Mouse (Mus musculus) heart, adult 2 months (tissue): Measurements from ENCODE around the gene Foxn3.

Experiments used
- CTCF ChIP-seq: fragments of 200-600 bp; IDR thresholded peaks from 2 replicates; pipeline ENCODE4 v1.8.1; 2022; ENCODE audit warnings: antibody characterized with exemption, mild to moderate bottlenecking, moderate library complexity
- POLR2A ChIP-seq: fragments of 200-500 bp; IDR thresholded peaks from 2 replicates; pipeline ENCODE4 v1.6.1; 2011; ENCODE audit warnings: mild to moderate bottlenecking, low read depth, low read length, control low read depth; ENCODE audit not compliant: insufficient read depth

DNA sequence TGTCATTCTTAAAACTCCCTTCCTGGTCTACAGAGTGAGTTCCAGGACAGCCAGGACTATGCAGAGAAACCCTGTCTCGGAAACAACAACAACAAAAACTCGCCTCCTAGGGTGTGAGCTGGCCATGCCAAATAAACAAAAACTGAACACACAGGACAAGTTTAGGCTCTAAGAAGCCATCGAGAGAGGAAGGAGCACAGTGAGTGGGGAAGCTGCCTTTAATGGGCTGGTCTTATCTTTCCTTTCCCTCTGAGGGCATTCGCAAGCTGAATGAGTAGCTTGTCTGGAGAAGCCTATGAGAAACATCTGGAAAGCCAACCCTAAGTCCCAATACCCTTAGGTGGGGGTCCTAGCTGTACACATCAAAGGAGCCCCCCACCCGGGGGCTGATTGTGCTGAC lies 168.7 kb downstream of the Foxn3 start:
- no peak for TF ChIP-seq CTCF
- TF ChIP-seq POLR2A = no peak
